Mouse (Mus musculus): ENCODE measurements around the gene Gm49395. TPM values are rescaled to one million over a fixed set of nuclear protein-coding genes. Genes with fewer than 3 reads are reported as not detected.

Gene Gm49395
- total and polyA plus RNA-seq, 3 experiments: 1.2 TPM; not detected in 2

- no peak overlapping the region for H3K4me3 ChIP-seq (ENCODE audit: low read depth, low read length)
- no peaks in the 10 kb centered on the region for H3K9me3 ChIP-seq (replicated peaks)
- TF ChIP-seq POLR2AphosphoS5 (IDR thresholded peaks at IDR 0.05; ENCODE audit: insufficient replicate concordance, low read depth, low read length): no peak
- no peak for TF ChIP-seq GATA2 (IDR thresholded peaks at IDR 0.05; ENCODE audit: borderline replicate concordance, low read depth, low read length)
- TF ChIP-seq GATA1 (IDR thresholded peaks at IDR 0.05; ENCODE audit: borderline replicate concordance, low read length): no peak
- TF ChIP-seq CTCF (IDR thresholded peaks at IDR 0.05; ENCODE audit: low read depth, low read length): no peak
- no peak for TF ChIP-seq TAL1 (conservative IDR thresholded peaks at IDR 0.05; ENCODE audit: low read depth, low read length)
- H3K27me3 ChIP-seq (ENCODE audit: insufficient read depth, low read length): no peaks in the 10 kb centered on the region
- ATAC-seq (ENCODE audit: extremely low read depth, insufficient number of reproducible peaks, low FRiP score, poor library complexity, severe bottlenecking): no peak
- no peaks in the 10 kb centered on the region for H3K4me1 ChIP-seq (ENCODE audit: insufficient read depth, low read depth, low read length)
- no peak for DNase-seq (ENCODE audit: low spot score)
- H3K36me3 ChIP-seq (replicated peaks): no peaks in the 10 kb centered on the region
Measured at GRCm38 (mm10) chr13:115031177-115032000, 70.3 kb downstream of the Gm49395 start.

DNA sequence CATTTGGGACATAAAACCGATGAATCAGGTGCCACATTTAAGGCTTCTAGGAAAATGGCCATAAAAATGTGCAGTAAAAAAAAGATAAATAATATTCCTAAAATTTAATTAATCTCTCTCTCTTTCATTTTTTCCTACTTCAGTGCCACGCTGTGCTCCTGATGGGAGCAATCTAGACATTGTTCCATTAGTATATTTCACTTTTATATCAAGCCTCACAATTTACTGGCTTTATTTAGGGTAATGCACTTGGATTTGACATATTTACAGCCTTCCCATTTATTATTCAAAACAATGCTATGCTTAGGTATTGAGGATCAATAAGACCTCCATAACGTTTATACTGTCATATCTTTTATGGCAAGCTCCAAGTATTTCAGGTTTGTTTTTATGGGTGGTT lies 76.3 kb downstream of the Gm49395 start:
- H3K36me3 ChIP-seq (replicated peaks): no peaks in the 10 kb centered on the region
- H3K27me3 ChIP-seq (ENCODE audit: insufficient read depth, low read length): no peaks in the 10 kb centered on the region
- ATAC-seq (ENCODE audit: extremely low read depth, insufficient number of reproducible peaks, low FRiP score, poor library complexity, severe bottlenecking) (no peak), DNase-seq (ENCODE audit: low spot score) (no peak)
- H3K4me1 ChIP-seq (ENCODE audit: insufficient read depth, low read depth, low read length): no peaks in the 10 kb centered on the region
- TF ChIP-seq GATA2 (IDR thresholded peaks at IDR 0.05; ENCODE audit: borderline replicate concordance, low read depth, low read length): no peak
- TF ChIP-seq GATA1 (IDR thresholded peaks at IDR 0.05; ENCODE audit: borderline replicate concordance, low read length): no peak
- TF ChIP-seq TAL1 (conservative IDR thresholded peaks at IDR 0.05; ENCODE audit: low read depth, low read length): no peak
- TF ChIP-seq POLR2AphosphoS5 (IDR thresholded peaks at IDR 0.05; ENCODE audit: insufficient replicate concordance, low read depth, low read length): no peak
- TF ChIP-seq CTCF (IDR thresholded peaks at IDR 0.05; ENCODE audit: low read depth, low read length): no peak
- H3K4me3 ChIP-seq (ENCODE audit: low read depth, low read length): no peak overlapping the region
- no peaks in the 10 kb centered on the region for H3K9me3 ChIP-seq (replicated peaks)

- no peak for TF ChIP-seq TAL1 (conservative IDR thresholded peaks at IDR 0.05; ENCODE audit: low read depth, low read length)
- no peak for TF ChIP-seq GATA1 (IDR thresholded peaks at IDR 0.05; ENCODE audit: borderline replicate concordance, low read length)
- no peak for TF ChIP-seq CTCF (IDR thresholded peaks at IDR 0.05; ENCODE audit: low read depth, low read length)
- no peak for TF ChIP-seq GATA2 (IDR thresholded peaks at IDR 0.05; ENCODE audit: borderline replicate concordance, low read depth, low read length)
- TF ChIP-seq POLR2AphosphoS5 (IDR thresholded peaks at IDR 0.05; ENCODE audit: insufficient replicate concordance, low read depth, low read length): no peak
- no peaks in the 10 kb centered on the region for H3K9me3 ChIP-seq (replicated peaks)
- H3K27me3 ChIP-seq (ENCODE audit: insufficient read depth, low read length): no peaks in the 10 kb centered on the region
- H3K4me3 ChIP-seq (ENCODE audit: low read depth, low read length): no peak overlapping the region
- no peak for DNase-seq (ENCODE audit: low spot score)
- no peaks in the 10 kb centered on the region for H3K4me1 ChIP-seq (ENCODE audit: insufficient read depth, low read depth, low read length)
- no peak for ATAC-seq (ENCODE audit: extremely low read depth, insufficient number of reproducible peaks, low FRiP score, poor library complexity, severe bottlenecking)
- no peaks in the 10 kb centered on the region for H3K36me3 ChIP-seq (replicated peaks)
Measured at GRCm38 (mm10) chr13:115022117-115022787, 79.5 kb downstream of the Gm49395 start.

- H3K4me1 ChIP-seq (ENCODE audit: insufficient read depth, low read depth, low read length): no peaks in the 10 kb centered on the region
- TF ChIP-seq GATA2 (IDR thresholded peaks at IDR 0.05; ENCODE audit: borderline replicate concordance, low read depth, low read length): no peak
- no peak for TF ChIP-seq POLR2AphosphoS5 (IDR thresholded peaks at IDR 0.05; ENCODE audit: insufficient replicate concordance, low read depth, low read length)
- no peak for TF ChIP-seq TAL1 (conservative IDR thresholded peaks at IDR 0.05; ENCODE audit: low read depth, low read length)
- no peak for TF ChIP-seq CTCF (IDR thresholded peaks at IDR 0.05; ENCODE audit: low read depth, low read length)
- TF ChIP-seq GATA1 (IDR thresholded peaks at IDR 0.05; ENCODE audit: borderline replicate concordance, low read length): no peak
- ATAC-seq (ENCODE audit: extremely low read depth, insufficient number of reproducible peaks, low FRiP score, poor library complexity, severe bottlenecking) (no peak), DNase-seq (ENCODE audit: low spot score) (no peak)
- H3K9me3 ChIP-seq (replicated peaks): no peaks in the 10 kb centered on the region
- H3K4me3 ChIP-seq (ENCODE audit: low read depth, low read length): no peak overlapping the region
- H3K36me3 ChIP-seq (replicated peaks): no peaks in the 10 kb centered on the region
- no peaks in the 10 kb centered on the region for H3K27me3 ChIP-seq (ENCODE audit: insufficient read depth, low read length)
Measured at GRCm38 (mm10) chr13:115021411-115021810, 80.3 kb downstream of the Gm49395 start.

GRCm38 (mm10) chr13:115020727-115021126 lies 81.0 kb downstream of the Gm49395 start:
- ATAC-seq (ENCODE audit: extremely low read depth, insufficient number of reproducible peaks, low FRiP score, poor library complexity, severe bottlenecking): no peak

GRCm38 (mm10) chr13:115017545-115017944 lies 84.2 kb downstream of the Gm49395 start:
- H3K4me1 ChIP-seq (ENCODE audit: insufficient read depth, low read depth, low read length): no peaks in the 10 kb centered on the region
- ATAC-seq (ENCODE audit: extremely low read depth, insufficient number of reproducible peaks, low FRiP score, poor library complexity, severe bottlenecking) (no peak), DNase-seq (ENCODE audit: low spot score) (no peak)
- H3K36me3 ChIP-seq (replicated peaks): no peaks in the 10 kb centered on the region
- H3K27me3 ChIP-seq (ENCODE audit: insufficient read depth, low read length): no peaks in the 10 kb centered on the region
- H3K4me3 ChIP-seq (ENCODE audit: low read depth, low read length): no peak overlapping the region
- no peaks in the 10 kb centered on the region for H3K9me3 ChIP-seq (replicated peaks)
- TF ChIP-seq TAL1 (conservative IDR thresholded peaks at IDR 0.05; ENCODE audit: low read depth, low read length): no peak
- TF ChIP-seq GATA1 (IDR thresholded peaks at IDR 0.05; ENCODE audit: borderline replicate concordance, low read length): no peak
- no peak for TF ChIP-seq CTCF (IDR thresholded peaks at IDR 0.05; ENCODE audit: low read depth, low read length)
- no peak for TF ChIP-seq GATA2 (IDR thresholded peaks at IDR 0.05; ENCODE audit: borderline replicate concordance, low read depth, low read length)
- no peak for TF ChIP-seq POLR2AphosphoS5 (IDR thresholded peaks at IDR 0.05; ENCODE audit: insufficient replicate concordance, low read depth, low read length)

More at GRCm38 (mm10) chr13:115020727-115021126, 81.0 kb downstream of the Gm49395 start:
- no peak for DNase-seq (ENCODE audit: low spot score)
- Histone ChIP-seq H3K27me3 (ENCODE audit: insufficient read depth, low read length) (no peaks in the 10 kb centered on the region), H3K9me3 (replicated peaks) (no peaks in the 10 kb centered on the region), H3K36me3 (replicated peaks) (no peaks in the 10 kb centered on the region), H3K4me1 (ENCODE audit: insufficient read depth, low read depth, low read length) (no peaks in the 10 kb centered on the region), H3K4me3 (ENCODE audit: low read depth, low read length) (no peak overlapping the region)
- TF ChIP-seq TAL1 (conservative IDR thresholded peaks at IDR 0.05; ENCODE audit: low read depth, low read length) (no peak), GATA2 (IDR thresholded peaks at IDR 0.05; ENCODE audit: borderline replicate concordance, low read depth, low read length) (no peak), GATA1 (IDR thresholded peaks at IDR 0.05; ENCODE audit: borderline replicate concordance, low read length) (no peak)
